Mouse (Mus musculus) CD4-positive naive resting alpha-beta T cell, adult 76 days (primary cell): ENCODE data around the gene Atp5b. TPM values are rescaled to one million over a fixed set of nuclear protein-coding genes. Genes with fewer than 3 reads are reported as not detected.

Source experiments
- total RNA-seq: library from RNA; stranded (reverse); gene quantifications from one replicate; pipeline ENCODE4 v1.2.4, GENCODE M21; 2023

Atp5b gene
- 633 TPM for total RNA-seq

DNA sequence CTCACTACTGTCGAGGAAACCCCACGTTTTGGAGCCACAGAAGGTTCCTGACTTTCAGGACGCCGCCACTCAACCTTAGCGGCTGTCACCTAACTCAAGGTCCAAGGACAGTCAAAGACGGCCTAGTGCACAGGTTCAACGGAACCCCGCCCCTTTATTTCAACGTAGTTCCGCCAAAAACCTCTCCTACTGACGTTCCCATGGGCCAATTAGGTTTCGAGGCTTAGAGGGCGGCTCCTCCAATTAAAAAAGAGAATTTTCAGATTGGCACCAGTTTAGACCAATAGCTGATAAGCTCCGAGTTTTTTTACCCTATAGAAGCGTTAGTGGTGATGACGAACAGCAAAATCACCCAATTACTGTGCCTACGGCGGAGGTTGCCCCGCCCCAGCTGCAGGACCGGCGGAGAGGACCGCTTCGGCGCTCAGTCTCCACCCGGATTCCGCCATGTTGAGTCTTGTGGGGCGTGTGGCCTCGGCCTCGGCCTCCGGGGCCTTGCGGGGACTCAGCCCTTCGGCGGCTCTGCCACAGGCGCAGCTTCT is at the start of gene Atp5b:
Gene Atp5b (plus strand): TSS at position 394 of the 542 bp plus-strand sequence.

DNA sequence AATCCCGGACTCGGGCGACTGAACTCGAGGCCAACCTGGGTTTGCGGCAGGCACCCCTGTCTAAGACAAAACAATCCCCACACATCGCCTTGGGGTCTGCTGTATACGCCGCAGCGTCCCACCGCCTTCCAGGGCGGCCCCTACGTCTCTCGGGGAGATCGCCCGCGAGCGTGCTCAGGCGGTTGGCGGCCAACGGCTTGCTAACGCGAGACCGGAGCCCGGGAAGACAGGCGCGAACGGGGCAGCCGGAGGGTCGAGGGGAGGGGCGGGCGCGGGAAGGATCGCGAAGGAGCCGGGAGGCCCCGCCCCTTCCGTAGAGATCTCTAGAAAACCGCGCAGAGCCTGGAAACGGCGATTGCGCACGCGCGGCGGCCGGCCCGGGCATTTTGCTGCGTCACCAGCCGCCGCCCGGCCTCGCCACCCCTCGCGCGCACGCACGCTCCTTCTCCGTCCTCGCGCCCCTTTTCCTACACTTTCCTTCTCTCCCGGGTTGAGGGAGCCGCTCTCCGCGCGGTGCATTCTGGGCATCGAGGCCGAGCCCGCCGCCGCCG is 24.4 kb upstream of the Atp5b start, which contains the start of gene Ptges3:
Gene Ptges3 (plus strand): TSS at position 354 of the 551 bp plus-strand sequence.

DNA sequence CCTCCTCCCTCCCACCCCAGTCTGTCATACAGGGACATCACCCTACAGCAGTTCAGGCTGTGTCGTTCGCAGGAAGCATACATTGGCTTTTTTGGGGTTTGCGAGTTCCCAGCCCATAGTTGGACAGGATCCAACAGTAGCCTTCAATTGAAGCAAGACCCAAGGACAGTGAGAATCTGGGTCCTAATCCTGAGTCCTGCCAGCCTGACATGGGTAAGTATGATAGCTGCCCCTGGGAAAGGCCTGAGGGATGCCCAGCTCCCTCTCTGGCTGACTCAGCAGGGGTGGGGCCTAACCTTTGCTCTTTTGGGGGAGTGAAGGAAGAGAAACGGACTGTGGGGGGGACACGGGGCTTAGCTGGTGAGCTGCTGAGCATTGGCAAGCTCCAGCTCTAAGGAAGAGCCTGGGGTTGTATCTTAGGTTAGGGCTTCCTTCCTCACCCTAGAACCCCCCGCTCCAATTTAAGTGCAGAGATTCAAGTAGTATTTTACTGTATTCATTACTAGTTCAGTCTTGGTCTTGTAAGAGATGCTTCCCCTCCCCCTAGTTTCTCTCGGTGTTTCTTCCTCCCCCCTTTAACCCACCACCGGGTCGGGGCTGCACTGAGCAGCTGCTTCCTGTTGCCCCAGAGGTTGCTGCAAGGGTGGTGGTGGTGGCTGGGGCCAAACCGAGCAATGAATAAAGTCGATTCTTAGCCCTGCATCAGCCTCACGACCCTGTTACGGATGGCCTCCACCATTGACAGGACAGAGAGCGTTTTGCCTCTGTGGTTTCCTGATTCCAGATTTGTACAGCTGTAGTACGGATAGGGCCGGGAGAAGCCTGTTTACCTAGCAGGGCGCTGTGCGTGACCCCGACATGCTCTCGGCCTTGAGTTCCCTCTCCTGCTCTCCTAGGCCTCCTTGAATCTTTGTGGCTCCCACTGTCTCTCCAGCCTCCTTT is 8.8 kb downstream of the Atp5b start, which contains the start of gene Baz2a:
Gene Baz2a (plus strand): TSS at position 14 of the 942 bp plus-strand sequence.

Other genes with a start within 250 kb of the Atp5b start
- not detected for gene Rdh19, start 233.3 kb upstream of the Atp5b start, total RNA-seq
- not detected for gene Rdh16f2, start 216.8 kb upstream of the Atp5b start, total RNA-seq
- gene Rdh7, start 194.5 kb upstream of the Atp5b start, total RNA-seq, result not detected
- gene Sdr9c7, start 184.8 kb upstream of the Atp5b start, total RNA-seq, result not detected
- not detected for gene Hsd17b6, start 75.7 kb upstream of the Atp5b start, total RNA-seq
- 13.0 TPM for gene Prim1, start 68.1 kb upstream of the Atp5b start, total RNA-seq
- gene Naca, start 47.7 kb upstream of the Atp5b start, total RNA-seq, result 750 TPM
- gene Ptges3, start 24.3 kb upstream of the Atp5b start, total RNA-seq, result 132 TPM
- gene Baz2a, start 8.3 kb downstream of the Atp5b start, total RNA-seq, result 108 TPM
- gene Rbms2, start 97.0 kb downstream of the Atp5b start, total RNA-seq, result 36.0 TPM
- 2.0 TPM for gene Gls2, start 111.2 kb downstream of the Atp5b start, total RNA-seq
- gene Spryd4, start 128.5 kb downstream of the Atp5b start, total RNA-seq, result 19.9 TPM
- gene Mip, start 142.6 kb downstream of the Atp5b start, total RNA-seq, result not detected
- gene Timeless, start 148.8 kb downstream of the Atp5b start, total RNA-seq, result 25.4 TPM
- 0.56 TPM for gene Apon, start 170.8 kb downstream of the Atp5b start, total RNA-seq
- gene Apof, start 185.4 kb downstream of the Atp5b start, total RNA-seq, result not detected
- gene Stat2, start 187.3 kb downstream of the Atp5b start, total RNA-seq, result 60.8 TPM
- not detected for gene Il23a, start 215.5 kb downstream of the Atp5b start, total RNA-seq
- 43.5 TPM for gene Pan2, start 220.1 kb downstream of the Atp5b start, total RNA-seq
- gene Cnpy2, start 239.2 kb downstream of the Atp5b start, total RNA-seq, result 26.1 TPM